Comparison of ENCODE assay signal across 27 mouse cellular contexts in genomic region chr7:138746616-138747015, GRCm38 (mm10).
DNase-seq lines count a peak whose midpoint lies in the region; ATAC-seq lines count a peak whose summit lies in the region.
"Had no signal": no experiment of that assay in that cellular context is flagged by ENCODE, and none has a peak within 500 bp of the region (broad histone marks: within the 10 kb centered on the region; RNA-seq: fewer than 3 reads in every experiment).

No protein-coding gene starts in this region.

- H3K27me3 ChIP-seq in hindbrain, embryonic 10.5 days (ENCODE audit: insufficient read depth, poor library complexity, severe bottlenecking), result no peaks in the 10 kb centered on the region
- no peaks in the 10 kb centered on the region for H3K27me3 ChIP-seq in hindbrain, embryonic 16.5 days (replicated peaks; ENCODE audit: control insufficient read depth, insufficient read depth, low read length)
- H3K27me3 ChIP-seq in embryonic facial prominence, embryonic 11.5 days (ENCODE audit: control insufficient read depth, insufficient read depth, low read length), result no peaks in the 10 kb centered on the region
- H3K27me3 ChIP-seq in limb, embryonic 10.5 days (ENCODE audit: low read depth, poor library complexity, severe bottlenecking), result no peaks in the 10 kb centered on the region
- H3K27me3 ChIP-seq: embryonic facial prominence, embryonic 13.5 days; heart, embryonic 15.5 days; limb, embryonic 13.5 days; liver, embryonic 12.5 days; midbrain, embryonic 13.5 days had no signal

- H3K9me3 ChIP-seq in hindbrain, embryonic 10.5 days, result no peaks in the 10 kb centered on the region
- H3K9me3 ChIP-seq in hindbrain, embryonic 16.5 days (ENCODE audit: control insufficient read depth, low read length), result no peaks in the 10 kb centered on the region
- no peaks in the 10 kb centered on the region for H3K9me3 ChIP-seq in embryonic facial prominence, embryonic 11.5 days (replicated peaks; ENCODE audit: control insufficient read depth, low read length)
- H3K9me3 ChIP-seq in limb, embryonic 10.5 days (replicated peaks), result no peaks in the 10 kb centered on the region
- H3K9me3 ChIP-seq: embryonic facial prominence, embryonic 13.5 days; heart, embryonic 15.5 days; limb, embryonic 13.5 days; liver, embryonic 12.5 days; midbrain, embryonic 13.5 days had no signal

- no peak for ATAC-seq in hindbrain, embryonic 16.5 days
- no peak for ATAC-seq in embryonic facial prominence, embryonic 11.5 days (replicated peaks; ENCODE audit: insufficient number of reproducible peaks, low FRiP score, low TSS enrichment, low read depth)
- ATAC-seq: CD4-positive, CD25-positive, alpha-beta regulatory T cell, adult 4 months; forebrain, postnatal 0 days; inflammation-experienced regulatory T-cells, adult 6 months; liver, embryonic 12.5 days; midbrain, embryonic 13.5 days had no signal

- H3K4me3 ChIP-seq in hindbrain, embryonic 10.5 days, result no peak overlapping the region
- no peak overlapping the region for H3K4me3 ChIP-seq in hindbrain, embryonic 16.5 days (ENCODE audit: low read length)
- no peak overlapping the region for H3K4me3 ChIP-seq in embryonic facial prominence, embryonic 11.5 days (ENCODE audit: low read depth, low read length)
- no peak overlapping the region for H3K4me3 ChIP-seq in limb, embryonic 10.5 days
- H3K4me3 ChIP-seq: embryonic facial prominence, embryonic 13.5 days; heart, embryonic 15.5 days; layer of hippocampus, adult 2 months; limb, embryonic 13.5 days; liver, embryonic 12.5 days; midbrain, embryonic 13.5 days had no signal

- intact Hi-C loops in left cerebral cortex, postnatal 14 days (cut with DNase I), result no loop called here

- 63% methylated on average over 8 of the region's 8 CpGs for WGBS in hindbrain, embryonic 10.5 days
- 38% methylated on average over 8 of the region's 8 CpGs for WGBS in hindbrain, embryonic 16.5 days
- WGBS in embryonic facial prominence, embryonic 11.5 days, result 47% methylated on average over 8 of the region's 8 CpGs
- WGBS in limb, embryonic 10.5 days, result 40% methylated on average over 8 of the region's 8 CpGs

- peaks cover 12% of the 10 kb centered on the region for H3K4me1 ChIP-seq in hindbrain, embryonic 10.5 days (replicated peaks)
- H3K4me1 ChIP-seq in hindbrain, embryonic 16.5 days (ENCODE audit: control insufficient read depth, insufficient read depth, low read depth, low read length), result peaks cover 11% of the 10 kb centered on the region
- H3K4me1 ChIP-seq in embryonic facial prominence, embryonic 11.5 days (ENCODE audit: control insufficient read depth, insufficient read depth, low read length), result no peaks in the 10 kb centered on the region
- peaks cover 7% of the 10 kb centered on the region; the same call in 1 of the 2 replicates for H3K4me1 ChIP-seq in limb, embryonic 10.5 days
- H3K4me1 ChIP-seq: embryonic facial prominence, embryonic 13.5 days; liver, embryonic 12.5 days had no signal

- H3K4me2 ChIP-seq in hindbrain, embryonic 16.5 days (ENCODE audit: low read length), result no peak overlapping the region
- no peak overlapping the region for H3K4me2 ChIP-seq in embryonic facial prominence, embryonic 11.5 days (ENCODE audit: low read depth, low read length)
- H3K4me2 ChIP-seq: embryonic facial prominence, embryonic 13.5 days; heart, embryonic 15.5 days; limb, embryonic 13.5 days; liver, embryonic 12.5 days; midbrain, embryonic 13.5 days had no signal

- H3K27ac ChIP-seq in hindbrain, embryonic 10.5 days, result peak overlapping the region; percentile 66
- no peak overlapping the region for H3K27ac ChIP-seq in hindbrain, embryonic 16.5 days (ENCODE audit: low read depth, low read length)
- H3K27ac ChIP-seq in embryonic facial prominence, embryonic 11.5 days (replicated peaks; ENCODE audit: low read depth, low read length), result no peak overlapping the region
- no peak overlapping the region for H3K27ac ChIP-seq in limb, embryonic 10.5 days
- H3K27ac ChIP-seq: embryonic facial prominence, embryonic 13.5 days; heart, embryonic 15.5 days; layer of hippocampus, adult 2 months; limb, embryonic 13.5 days; liver, embryonic 12.5 days; midbrain, embryonic 13.5 days had no signal

- H3K9ac ChIP-seq in hindbrain, embryonic 16.5 days (ENCODE audit: low read depth, low read length), result no peak overlapping the region
- H3K9ac ChIP-seq in embryonic facial prominence, embryonic 11.5 days (replicated peaks; ENCODE audit: low read length), result no peak overlapping the region
- H3K9ac ChIP-seq: embryonic facial prominence, embryonic 13.5 days; forebrain, postnatal 0 days; heart, embryonic 15.5 days; limb, embryonic 13.5 days; liver, embryonic 12.5 days; midbrain, embryonic 13.5 days had no signal

- no peaks in the 10 kb centered on the region for H3K36me3 ChIP-seq in hindbrain, embryonic 10.5 days
- H3K36me3 ChIP-seq in hindbrain, embryonic 16.5 days (ENCODE audit: control insufficient read depth, insufficient read depth, low read length), result no peaks in the 10 kb centered on the region
- H3K36me3 ChIP-seq in embryonic facial prominence, embryonic 11.5 days (replicated peaks; ENCODE audit: control insufficient read depth, insufficient read depth, low read depth, low read length), result no peaks in the 10 kb centered on the region
- no peaks in the 10 kb centered on the region for H3K36me3 ChIP-seq in limb, embryonic 10.5 days
- H3K36me3 ChIP-seq: embryonic facial prominence, embryonic 13.5 days; heart, embryonic 15.5 days; limb, embryonic 13.5 days; liver, embryonic 12.5 days; midbrain, embryonic 13.5 days had no signal

- DNase-seq in hindbrain, embryonic 10.5 days (ENCODE audit: low spot score), result no peak
- DNase-seq in embryo, embryonic 10 days (ENCODE audit: low spot score), result peak; percentile 24
- peak; percentile 12 for DNase-seq in embryonic facial prominence, embryonic 11.5 days (ENCODE audit: low spot score)
- DNase-seq in mesoderm, embryonic 11.5 days (ENCODE audit: low read depth, low spot score), result peak; percentile 42
- DNase-seq in left cerebral cortex, postnatal 14 days (ENCODE audit: low spot score in 2 of 2), result no peak
- DNase-seq in limb, embryonic 10.5 days (ENCODE audit: low spot score), result no peak
- DNase-seq: adrenal gland, postnatal 14 days; cerebellum, adult 8-10 months; cerebellum, postnatal 36 days; forebrain, postnatal 0 days; gastrocnemius, postnatal 36 days; heart, postnatal 36 days; kidney, adult 9 months; kidney, postnatal 25 days; lung, adult 18-20 months; lung, postnatal 10 days; right cerebral cortex, postnatal 25 days; spleen, adult 18-20 months had no signal

Comparison
In these comparisons a context has a peak if more than half of its experiments do, and no peak if none do; other contexts are left out.
1. DNase-seq: peak in embryo, embryonic 10 days (single experiment), embryonic facial prominence, embryonic 11.5 days (single experiment) and mesoderm, embryonic 11.5 days (single experiment); none in hindbrain, embryonic 10.5 days (single experiment), left cerebral cortex, postnatal 14 days (0 of 2) and limb, embryonic 10.5 days (single experiment).